Mouse (Mus musculus): ENCODE results near the gene Ciz1.

DNA sequence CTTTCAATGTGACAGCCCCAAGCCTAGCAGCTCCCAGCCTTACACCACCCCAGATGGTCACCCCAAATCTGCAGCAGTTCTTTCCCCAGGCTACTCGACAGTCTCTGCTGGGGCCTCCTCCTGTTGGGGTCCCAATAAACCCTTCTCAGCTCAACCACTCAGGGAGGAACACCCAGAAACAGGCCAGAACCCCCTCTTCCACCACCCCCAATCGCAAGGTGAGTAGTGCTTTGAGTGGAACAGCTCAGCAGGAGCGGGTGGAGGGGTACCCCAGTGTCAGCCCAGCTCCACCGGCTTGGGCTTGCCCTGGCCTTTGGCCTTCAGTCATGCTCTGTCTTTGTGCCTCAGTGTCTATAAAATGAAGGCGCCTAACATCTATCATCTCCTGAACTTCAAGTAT, 15.2 kb downstream of the Ciz1 start:
- TF ChIP-seq CTCF (IDR thresholded peaks at IDR 0.05; ENCODE audit: extremely low read depth, insufficient read depth, insufficient read length, insufficient replicate concordance): no peak
- TF ChIP-seq POLR2A (IDR thresholded peaks at IDR 0.05; ENCODE audit: low read depth, low read length): no peak

All from spleen, adult 2 months (tissue).